Mouse (Mus musculus) limb, embryonic 14.5 days (tissue): Measurements from ENCODE around the gene Scgb1b30. TPM values are rescaled to one million over a fixed set of nuclear protein-coding genes. Genes with fewer than 3 reads are reported as not detected.

Experiments
- ATAC-seq: fragments of 200-750 bp; cut with Nextera tagmentation; 2 replicates; pipeline ENCODE4 v1.8.0; 2017; ENCODE audit warnings: low read depth, moderate number of reproducible peaks, moderate TSS enrichment; ENCODE audit not compliant: low FRiP score
- DNase-seq: peaks from one replicate; pipeline ENCODE4 v3.0.0-alpha.2; 2015; ENCODE audit warnings: low spot score
- H3K27ac ChIP-seq: fragments of 300-500 bp; sonication (generic); replicated peaks from 2 replicates; pipeline ENCODE4 v1.5.1; 2014; ENCODE audit warnings: low read depth, mild to moderate bottlenecking, low read length, moderate library complexity, mixed read lengths
- H3K27me3 ChIP-seq: fragments of 300-500 bp; sonication (generic); 2 replicates; pipeline ENCODE4 v1.6.1; 2014; ENCODE audit warnings: low read length, mixed read lengths; ENCODE audit not compliant: control insufficient read depth, insufficient read depth
- H3K36me3 ChIP-seq: fragments of 300-500 bp; sonication (generic); 2 replicates; pipeline ENCODE4 v1.6.1; 2014; ENCODE audit warnings: mild to moderate bottlenecking, low read length, moderate library complexity, mixed read lengths; ENCODE audit not compliant: control insufficient read depth, insufficient read depth
- H3K4me1 ChIP-seq: fragments of 300-500 bp; sonication (generic); 2 replicates; pipeline ENCODE4 v1.6.1; 2014; ENCODE audit warnings: antibody characterized with exemption, low read length, mixed read lengths; ENCODE audit not compliant: control insufficient read depth, insufficient read depth
- H3K4me2 ChIP-seq: fragments of 300-500 bp; sonication (generic); replicated peaks from 2 replicates; pipeline ENCODE4 v1.6.1; 2014; ENCODE audit warnings: low read depth, mild to moderate bottlenecking, low read length, moderate library complexity; ENCODE audit not compliant: severe bottlenecking
- H3K4me3 ChIP-seq: fragments of 300-500 bp; sonication (generic); replicated peaks from 2 replicates; pipeline ENCODE4 v1.5.1; 2014; ENCODE audit warnings: low read length
- H3K9ac ChIP-seq: fragments of 300-500 bp; sonication (generic); 2 replicates; pipeline ENCODE4 v1.6.1; 2014; ENCODE audit warnings: mild to moderate bottlenecking, low read depth, low read length, moderate library complexity; ENCODE audit not compliant: severe bottlenecking
- H3K9me3 ChIP-seq: fragments of 300-500 bp; sonication (generic); 2 replicates; pipeline ENCODE4 v1.6.1; 2016; ENCODE audit warnings: low read length; ENCODE audit not compliant: control insufficient read depth
- POLR2A ChIP-seq: fragments of 200-500 bp; IDR thresholded peaks from 2 replicates; pipeline ENCODE4 v1.8.0; 2012; ENCODE audit warnings: inconsistent platforms, mild to moderate bottlenecking, moderate library complexity, borderline replicate concordance; ENCODE audit not compliant: insufficient read depth, insufficient read length; ENCODE audit errors: extremely low read depth
- WGBS: fragments of 180-500 bp; shearing (Covaris S2); extraction: QIAGEN DNeasy Blood & Tissue Kit; methylation state at CpG from one replicate; pipeline ENCODE4 v1.1.7; 2014; 5-methylcytosine and 5-hydroxymethylcytosine counted together
- polyA plus RNA-seq, 2 experiments: library from polyadenylated mRNA; depleted of rRNA in 1 of 2; stranded (reverse) in 1 of 2; unstranded in 1 of 2; fragments of >200 nt; fragmentation: Nextera tagmentation in 1 of 2; extraction: Ambion mirVana in 1 of 2; gene quantifications; 2 replicates each; pipeline versions ENCODE4 v1.2.1 to v1.2.3; 2012 to 2014

Scgb1b30 gene
- polyA plus RNA-seq, 2 experiments: not detected

DNA sequence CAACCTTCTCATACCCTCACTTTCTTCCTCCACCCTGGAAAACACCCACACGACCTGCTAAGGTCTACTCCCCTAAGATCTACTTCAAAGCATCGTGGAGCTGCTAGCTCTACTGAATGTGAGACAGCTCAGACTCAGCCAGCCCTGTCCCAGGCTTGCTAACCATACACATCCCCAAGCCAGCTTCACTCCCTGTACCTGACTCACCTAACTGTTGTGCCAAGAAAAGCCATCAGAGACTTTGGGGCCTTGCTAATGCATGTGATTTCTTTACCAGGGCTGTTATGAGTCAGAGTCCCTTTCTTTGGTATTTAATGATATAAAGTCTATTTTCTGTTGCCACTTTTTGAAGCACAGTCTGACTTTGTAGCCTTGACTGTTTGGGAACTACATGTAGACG lies 35.9 kb downstream of the Scgb1b30 start:
- H3K4me3 ChIP-seq: no peak overlapping the region
- peak overlapping the region; percentile 59 for H3K4me2 ChIP-seq
- H3K27ac ChIP-seq: no peak overlapping the region
- 0 out of 2 replicates have a peak, but pooled peaks cover 8% of the 10 kb centered on the region for H3K9me3 ChIP-seq
- DNase-seq (no peak), ATAC-seq (no peak)
- 53% methylated on average over 3 of the region's 3 CpGs for WGBS
- peaks cover 8% of the 10 kb centered on the region for H3K36me3 ChIP-seq
- no peaks in the 10 kb centered on the region for H3K27me3 ChIP-seq
- no peak for TF ChIP-seq POLR2A
- peaks cover 10% of the 10 kb centered on the region for H3K4me1 ChIP-seq
- H3K9ac ChIP-seq: no peak overlapping the region

DNA sequence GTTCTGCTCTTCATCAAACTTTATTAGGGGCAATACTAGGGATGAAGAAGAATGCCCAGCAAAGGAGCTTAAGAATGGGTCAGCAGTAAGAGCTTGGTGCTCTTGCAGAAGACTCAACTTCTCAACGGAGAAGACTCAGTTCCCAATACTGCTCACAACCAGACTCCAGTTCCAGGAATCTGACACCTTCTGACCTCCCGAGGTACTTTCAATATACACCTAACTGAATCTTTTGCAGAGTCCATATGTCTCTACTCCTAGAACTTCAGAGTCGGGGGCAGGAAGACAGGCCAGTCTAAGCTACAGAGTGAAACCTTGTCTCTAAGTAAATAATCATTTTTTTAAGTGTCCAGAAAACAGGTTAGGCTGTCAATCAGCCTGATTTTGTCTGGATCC lies 36.7 kb downstream of the Scgb1b30 start:
- peaks cover 10% of the 10 kb centered on the region for H3K4me1 ChIP-seq
- ATAC-seq (no peak), DNase-seq (no peak)
- WGBS: 6% methylated on average over 3 of the region's 3 CpGs
- peak overlapping the region; percentile 59 for H3K4me2 ChIP-seq
- no peak for TF ChIP-seq POLR2A
- H3K4me3 ChIP-seq: peak overlapping the region; percentile 87
- peak overlapping the region; percentile 97 for H3K9ac ChIP-seq
- peaks cover 3% of the 10 kb centered on the region; the same call in 1 of the 2 replicates for H3K36me3 ChIP-seq
- peak overlapping the region; percentile 91; the same call in 1 of the 2 replicates for H3K27ac ChIP-seq
- no peaks in the 10 kb centered on the region for H3K27me3 ChIP-seq
- 0 out of 2 replicates have a peak, but pooled peaks cover 7% of the 10 kb centered on the region for H3K9me3 ChIP-seq

DNA sequence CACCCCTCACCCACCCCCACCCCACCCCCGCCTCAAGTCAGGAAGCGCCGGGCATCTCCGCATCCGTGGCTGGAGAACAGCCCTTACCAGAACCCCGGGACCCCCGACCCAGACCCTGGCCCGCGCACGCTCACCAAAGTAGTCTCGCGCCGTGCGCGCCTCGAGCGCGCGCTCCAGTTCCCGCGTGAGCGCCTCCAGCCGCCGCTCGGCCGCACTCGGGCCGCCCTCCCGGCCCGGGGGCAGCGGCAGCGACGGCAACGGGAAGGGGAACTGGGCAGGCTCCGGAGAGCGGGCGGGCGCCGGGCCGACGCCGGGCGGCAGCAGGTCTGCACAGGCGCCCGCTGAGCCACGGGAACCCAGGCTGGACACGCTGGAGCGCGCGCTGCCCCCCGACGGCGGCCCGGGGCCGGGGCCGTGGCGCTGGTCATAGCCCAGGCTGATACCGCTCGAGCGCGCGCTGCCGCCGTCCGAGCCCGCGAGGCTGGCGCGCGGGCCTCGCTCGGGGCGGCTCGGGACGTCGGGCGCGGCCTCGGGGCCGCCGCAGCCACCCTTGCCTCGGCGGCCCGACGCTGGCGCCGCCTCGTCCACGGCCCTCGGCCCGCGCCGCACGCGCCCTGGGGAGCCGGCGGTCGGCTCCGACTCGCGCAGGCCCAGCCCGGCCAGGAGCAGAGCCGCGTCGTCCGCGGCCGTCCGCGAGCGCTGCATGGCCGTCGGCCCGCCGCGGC lies 37.3 kb downstream of the Scgb1b30 start:
- peak; percentile 64 for ATAC-seq
- peak overlapping the region; percentile 97 for H3K9ac ChIP-seq
- under 1% methylated on average over 46 of the region's 116 CpGs for WGBS

DNA sequence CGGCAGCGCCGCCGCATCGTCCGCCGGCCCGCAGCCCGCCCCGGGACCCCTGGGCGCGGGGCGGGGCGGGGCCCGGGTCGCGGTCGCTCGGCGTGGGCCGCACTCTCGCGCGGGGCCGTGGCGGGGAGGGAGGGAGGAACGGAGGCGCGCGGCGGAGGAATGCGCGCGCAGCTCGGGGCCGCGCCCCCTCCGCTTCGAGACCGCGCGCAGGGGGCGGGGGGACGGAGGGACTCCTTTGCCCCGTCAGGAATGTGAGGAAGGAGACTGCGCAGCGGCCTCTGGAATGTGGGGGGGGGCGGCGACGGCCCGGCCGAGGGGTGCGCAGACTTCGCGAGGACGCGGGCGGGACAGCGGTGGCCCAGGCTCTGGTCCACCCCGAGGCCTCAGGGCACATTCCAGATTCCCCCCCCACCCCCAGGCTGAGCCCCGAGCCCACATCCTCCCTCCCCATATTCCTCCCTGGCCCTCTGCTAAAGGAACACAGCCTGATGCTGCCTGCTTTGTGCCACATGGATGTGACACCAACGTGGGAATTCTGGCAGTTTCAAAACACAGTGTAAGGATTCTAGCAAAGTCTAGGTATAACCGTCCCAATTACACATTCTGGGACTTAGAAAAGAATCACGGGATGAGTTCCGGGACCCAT lies 38.0 kb downstream of the Scgb1b30 start, which contains the start of gene Wtip:
Gene Wtip, minus strand, starts transcription at position 152 of the 646 bp plus-strand sequence.
- Histone ChIP-seq H3K4me1 (peaks cover 10% of the 10 kb centered on the region), H3K36me3 (no peaks in the 10 kb centered on the region), H3K4me3 (peak within 1 kb of the TSS; percentile 87), H3K9ac (peak within 1 kb of the TSS; percentile 97), H3K4me2 (peak within 1 kb of the TSS; percentile 59), H3K27me3 (no peaks in the 10 kb centered on the region), H3K27ac (peak within 1 kb of the TSS; percentile 91), H3K9me3 (no peaks in the 10 kb centered on the region)
- DNase-seq (peak; percentile 88), ATAC-seq (peak; percentile 92)
- WGBS: 3% methylated on average over 10 of the region's 65 CpGs
- TF ChIP-seq POLR2A: 0 out of 2 replicates have a peak, but pooled peaks have one; percentile 23

More for the DNA sequence above, 37.3 kb downstream of the Scgb1b30 start:
- DNase-seq: peak; percentile 27
- peak overlapping the region; percentile 59 for H3K4me2 ChIP-seq
- 0 out of 2 replicates have a peak, but pooled peaks cover 2% of the 10 kb centered on the region for H3K9me3 ChIP-seq
- TF ChIP-seq POLR2A: no peak
- H3K36me3 ChIP-seq: no peaks in the 10 kb centered on the region
- peaks cover 10% of the 10 kb centered on the region for H3K4me1 ChIP-seq
- H3K27me3 ChIP-seq: no peaks in the 10 kb centered on the region
- H3K4me3 ChIP-seq: peak overlapping the region; percentile 87
- peak overlapping the region; percentile 91 for H3K27ac ChIP-seq

GRCm38 (mm10) chr7:34134336-34134735 lies 39.1 kb downstream of the Scgb1b30 start:
- no peaks in the 10 kb centered on the region for H3K27me3 ChIP-seq
- no peaks in the 10 kb centered on the region for H3K9me3 ChIP-seq
- H3K4me1 ChIP-seq: peaks cover 10% of the 10 kb centered on the region
- no peak overlapping the region for H3K4me3 ChIP-seq
- DNase-seq: peak; percentile 11
- no peak overlapping the region for H3K4me2 ChIP-seq
- no peak overlapping the region for H3K9ac ChIP-seq
- no peak overlapping the region for H3K27ac ChIP-seq
- no peak for ATAC-seq
- WGBS: 65% methylated on average over 2 of the region's 2 CpGs
- H3K36me3 ChIP-seq: no peaks in the 10 kb centered on the region
- TF ChIP-seq POLR2A: no peak
